Mouse (Mus musculus): ENCODE data around the gene Catsperz.

GRCm38 (mm10) chr19:6933102-6933435 is 7.9 kb upstream of the Catsperz start:
- TF ChIP-seq CTCF (IDR thresholded peaks at IDR 0.05; ENCODE audit: control insufficient read depth, insufficient read depth, insufficient read length): no peak
- TF ChIP-seq MYOD1 (IDR thresholded peaks at IDR 0.05; ENCODE audit: control insufficient read depth, insufficient read length, low read depth): no peak
- no peak for TF ChIP-seq USF1 (IDR thresholded peaks at IDR 0.05; ENCODE audit: low read depth)
- no peak for TF ChIP-seq CEBPB (IDR thresholded peaks at IDR 0.05; ENCODE audit: low read depth)
- no peak for TF ChIP-seq FOSL1 (IDR thresholded peaks at IDR 0.05; ENCODE audit: insufficient read depth, low read length, poor library complexity, severe bottlenecking)
- no peak for TF ChIP-seq MAX (IDR thresholded peaks at IDR 0.05)
- no peak for TF ChIP-seq MYOG (IDR thresholded peaks at IDR 0.05; ENCODE audit: control insufficient read depth, extremely low read depth, insufficient read length)

Measured in C2C12 (cell line).